Mouse (Mus musculus) kidney, adult 2 months (tissue): Measurements from ENCODE around the gene Sema4f.

Experiments used
- CTCF ChIP-seq: fragments of 200-500 bp; conservative IDR thresholded peaks from 2 replicates; pipeline ENCODE4 v1.5.1; 2011; ENCODE audit warnings: low read depth, mild to moderate bottlenecking, control low read depth, low read length, moderate library complexity, mixed read lengths; ENCODE audit not compliant: insufficient read depth, insufficient read length
- POLR2A ChIP-seq: fragments of 200-500 bp; IDR thresholded peaks from one replicate; pipeline ENCODE4 v1.6.1; 2011; ENCODE audit warnings: low read depth, low read length, control low read depth

- no peak for TF ChIP-seq POLR2A
- TF ChIP-seq CTCF, result no peak
Observed at GRCm38 (mm10) chr6:82934616-82935230, 4.8 kb downstream of the Sema4f start.
